Mouse (Mus musculus) limb, embryonic 10.5 days (tissue): Measurements from ENCODE around the gene Ugt2b1. TPM values are rescaled to one million over a fixed set of nuclear protein-coding genes. Genes with fewer than 3 reads are reported as not detected.

Experiments used
- DNase-seq: peaks from one replicate; pipeline ENCODE4 v3.0.0-alpha.2; 2017; ENCODE audit warnings: low spot score
- H3K27ac ChIP-seq: fragments of 300-500 bp; sonication (generic); 2 replicates; pipeline ENCODE4 v1.5.1; 2016; ENCODE audit warnings: mild to moderate bottlenecking
- H3K27me3 ChIP-seq: fragments of 300-500 bp; sonication (generic); 2 replicates; pipeline ENCODE4 v1.6.1; 2016; ENCODE audit warnings: low read depth, mild to moderate bottlenecking; ENCODE audit not compliant: poor library complexity, severe bottlenecking
- H3K36me3 ChIP-seq: fragments of 300-500 bp; sonication (generic); 2 replicates; pipeline ENCODE4 v1.6.1; 2016; ENCODE audit warnings: mild to moderate bottlenecking, moderate library complexity
- H3K4me1 ChIP-seq: fragments of 300-500 bp; sonication (generic); 2 replicates; pipeline ENCODE4 v1.6.1; 2016
- H3K4me3 ChIP-seq: fragments of 300-500 bp; sonication (generic); 2 replicates; pipeline ENCODE4 v1.5.1; 2016; ENCODE audit warnings: mild to moderate bottlenecking, moderate library complexity
- H3K9me3 ChIP-seq: fragments of 300-500 bp; sonication (generic); replicated peaks from 2 replicates; pipeline ENCODE4 v1.6.1; 2016; ENCODE audit warnings: mild to moderate bottlenecking
- WGBS: fragments of 180-500 bp; shearing (Covaris S2); methylation state at CpG from one replicate; pipeline ENCODE4 v1.1.7; 2016; 5-methylcytosine and 5-hydroxymethylcytosine counted together
- polyA plus RNA-seq: library from polyadenylated mRNA; unstranded; fragments of >200 nt; fragmentation: Nextera tagmentation; extraction: Ambion mirVana; gene quantifications from 2 replicates; pipeline ENCODE4 v1.2.1, GENCODE M21; 2016

Ugt2b1 gene
- polyA plus RNA-seq, 1 experiment from 2014 or later = not detected

DNA sequence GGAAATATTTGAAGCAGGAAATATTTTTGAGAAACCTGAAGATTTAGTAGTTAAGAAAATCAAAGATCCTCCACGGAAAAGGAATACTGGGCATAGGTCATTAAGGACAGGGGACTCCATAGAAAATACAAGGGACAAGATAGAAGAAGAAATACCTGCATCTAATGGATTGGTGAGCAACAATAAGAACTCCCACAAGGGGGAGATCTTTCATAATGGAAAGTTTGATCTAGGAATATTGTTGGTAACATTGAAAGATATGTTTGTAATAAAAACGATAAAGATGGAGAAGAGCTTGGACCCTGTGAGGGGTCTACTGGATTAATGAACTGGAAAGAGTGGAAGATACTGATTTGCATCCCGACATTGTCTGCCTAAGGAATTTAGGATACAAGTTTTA is 39.7 kb downstream of the Ugt2b1 start:
- DNase-seq = no peak

GRCm38 (mm10) chr5:86871877-86872276 is 54.5 kb downstream of the Ugt2b1 start:
- WGBS = 71% methylated on average over 1 of the region's 1 CpGs
- no peaks in the 10 kb centered on the region for H3K36me3 ChIP-seq
- no peaks in the 10 kb centered on the region for H3K9me3 ChIP-seq
- no peaks in the 10 kb centered on the region for H3K4me1 ChIP-seq
- DNase-seq = no peak
- H3K27ac ChIP-seq = no peak overlapping the region
- no peak overlapping the region for H3K4me3 ChIP-seq
- no peaks in the 10 kb centered on the region for H3K27me3 ChIP-seq

More for the DNA sequence above, 39.7 kb downstream of the Ugt2b1 start:
- Histone ChIP-seq H3K27me3 (no peaks in the 10 kb centered on the region), H3K27ac (no peak overlapping the region), H3K4me3 (no peak overlapping the region), H3K36me3 (no peaks in the 10 kb centered on the region), H3K9me3 (no peaks in the 10 kb centered on the region), H3K4me1 (no peaks in the 10 kb centered on the region)
- WGBS = 51% methylated on average over 3 of the region's 3 CpGs

Other genes with a start within 250 kb of the Ugt2b1 start
- gene Tmprss11e, start 180.7 kb downstream of the Ugt2b1 start, polyA plus RNA-seq = not detected in 2 replicates
- gene Ythdc1, start 122.3 kb downstream of the Ugt2b1 start, polyA plus RNA-seq = 34.8 and 43.0 TPM in 2 replicates
- gene Ugt2b34, start 19.6 kb downstream of the Ugt2b1 start, polyA plus RNA-seq = not detected in 2 replicates
- not detected in 2 replicates for gene Ugt2b35, start 74.3 kb upstream of the Ugt2b1 start, polyA plus RNA-seq
- not detected in 2 replicates for gene Ugt2b36, start 166.0 kb upstream of the Ugt2b1 start, polyA plus RNA-seq
- gene Ugt2b5, start 213.8 kb upstream of the Ugt2b1 start, polyA plus RNA-seq = not detected in 2 replicates